Mouse (Mus musculus): ENCODE results near the gene Ifna4. TPM values are rescaled to one million over a fixed set of nuclear protein-coding genes. Genes with fewer than 3 reads are reported as not detected.

The Ifna4 gene
- polyA plus RNA-seq, 1 experiment: not detected

GRCm38 (mm10) chr4:88865011-88865569 is 23.4 kb downstream of the Ifna4 start:
- Histone ChIP-seq H3K4me1 (ENCODE audit: control insufficient read depth, insufficient read depth, low read length) (no peaks in the 10 kb centered on the region), H3K4me3 (ENCODE audit: insufficient read depth, low read length) (no peak overlapping the region), H3K27ac (ENCODE audit: insufficient read depth, low read length) (no peak overlapping the region)
- TF ChIP-seq POLR2A (IDR thresholded peaks at IDR 0.05; ENCODE audit: low read depth, low read length) (no peak), CTCF (IDR thresholded peaks at IDR 0.05; ENCODE audit: borderline replicate concordance, insufficient read depth, low read length) (no peak)

- TF ChIP-seq POLR2A (IDR thresholded peaks at IDR 0.05; ENCODE audit: low read depth, low read length) (no peak), CTCF (IDR thresholded peaks at IDR 0.05; ENCODE audit: borderline replicate concordance, insufficient read depth, low read length) (peak; percentile 97)
- no peaks in the 10 kb centered on the region for H3K4me1 ChIP-seq (ENCODE audit: control insufficient read depth, insufficient read depth, low read length)
- peak overlapping the region; percentile 58 for H3K4me3 ChIP-seq (ENCODE audit: insufficient read depth, low read length)
- H3K27ac ChIP-seq (ENCODE audit: insufficient read depth, low read length): no peak overlapping the region
Measured at GRCm38 (mm10) chr4:88867366-88867925, 25.8 kb downstream of the Ifna4 start.

- Histone ChIP-seq H3K4me3 (ENCODE audit: insufficient read depth, low read length) (peak overlapping the region; percentile 58), H3K4me1 (ENCODE audit: control insufficient read depth, insufficient read depth, low read length) (no peaks in the 10 kb centered on the region), H3K27ac (ENCODE audit: insufficient read depth, low read length) (no peak overlapping the region)
- no peak for TF ChIP-seq CTCF (IDR thresholded peaks at IDR 0.05; ENCODE audit: borderline replicate concordance, insufficient read depth, low read length)
- no peak for TF ChIP-seq POLR2A (IDR thresholded peaks at IDR 0.05; ENCODE audit: low read depth, low read length)
Measured at GRCm38 (mm10) chr4:88867926-88868911, 26.6 kb downstream of the Ifna4 start.

- Histone ChIP-seq H3K27ac (ENCODE audit: insufficient read depth, low read length) (no peak overlapping the region), H3K4me3 (ENCODE audit: insufficient read depth, low read length) (no peak overlapping the region), H3K4me1 (ENCODE audit: control insufficient read depth, insufficient read depth, low read length) (no peaks in the 10 kb centered on the region)
- TF ChIP-seq POLR2A (IDR thresholded peaks at IDR 0.05; ENCODE audit: low read depth, low read length): no peak
Measured at GRCm38 (mm10) chr4:88872691-88873090, 31.0 kb downstream of the Ifna4 start.

GRCm38 (mm10) chr4:88875435-88876095 is 33.9 kb downstream of the Ifna4 start:
- TF ChIP-seq CTCF (IDR thresholded peaks at IDR 0.05; ENCODE audit: borderline replicate concordance, insufficient read depth, low read length) (no peak), POLR2A (IDR thresholded peaks at IDR 0.05; ENCODE audit: low read depth, low read length) (no peak)
- no peak overlapping the region for H3K27ac ChIP-seq (ENCODE audit: insufficient read depth, low read length)
- H3K4me3 ChIP-seq (ENCODE audit: insufficient read depth, low read length): no peak overlapping the region
- H3K4me1 ChIP-seq (ENCODE audit: control insufficient read depth, insufficient read depth, low read length): no peaks in the 10 kb centered on the region

GRCm38 (mm10) chr4:88876520-88876919 is 34.9 kb downstream of the Ifna4 start:
- TF ChIP-seq POLR2A (IDR thresholded peaks at IDR 0.05; ENCODE audit: low read depth, low read length): no peak
- no peak for TF ChIP-seq CTCF (IDR thresholded peaks at IDR 0.05; ENCODE audit: borderline replicate concordance, insufficient read depth, low read length)
- H3K4me3 ChIP-seq (ENCODE audit: insufficient read depth, low read length): no peak overlapping the region
- no peaks in the 10 kb centered on the region for H3K4me1 ChIP-seq (ENCODE audit: control insufficient read depth, insufficient read depth, low read length)
- no peak overlapping the region for H3K27ac ChIP-seq (ENCODE audit: insufficient read depth, low read length)

- H3K4me1 ChIP-seq (ENCODE audit: control insufficient read depth, insufficient read depth, low read length): no peaks in the 10 kb centered on the region
- H3K27ac ChIP-seq (ENCODE audit: insufficient read depth, low read length): no peak overlapping the region
- TF ChIP-seq CTCF (IDR thresholded peaks at IDR 0.05; ENCODE audit: borderline replicate concordance, insufficient read depth, low read length) (no peak), POLR2A (IDR thresholded peaks at IDR 0.05; ENCODE audit: low read depth, low read length) (no peak)
- H3K4me3 ChIP-seq (ENCODE audit: insufficient read depth, low read length): no peak overlapping the region
Measured at GRCm38 (mm10) chr4:88878246-88878645, 36.6 kb downstream of the Ifna4 start.

- H3K4me1 ChIP-seq (ENCODE audit: control insufficient read depth, insufficient read depth, low read length): no peaks in the 10 kb centered on the region
- no peak overlapping the region for H3K4me3 ChIP-seq (ENCODE audit: insufficient read depth, low read length)
- no peak for TF ChIP-seq CTCF (IDR thresholded peaks at IDR 0.05; ENCODE audit: borderline replicate concordance, insufficient read depth, low read length)
- TF ChIP-seq POLR2A (IDR thresholded peaks at IDR 0.05; ENCODE audit: low read depth, low read length): no peak
- no peak overlapping the region for H3K27ac ChIP-seq (ENCODE audit: insufficient read depth, low read length)
Measured at GRCm38 (mm10) chr4:88878772-88879171, 37.1 kb downstream of the Ifna4 start.

- Histone ChIP-seq H3K27ac (ENCODE audit: insufficient read depth, low read length) (no peak within 1 kb of the TSS), H3K4me1 (ENCODE audit: control insufficient read depth, insufficient read depth, low read length) (no peaks in the 10 kb centered on the region), H3K4me3 (ENCODE audit: insufficient read depth, low read length) (no peak within 1 kb of the TSS)
- TF ChIP-seq CTCF (IDR thresholded peaks at IDR 0.05; ENCODE audit: borderline replicate concordance, insufficient read depth, low read length): no peak
- TF ChIP-seq POLR2A (IDR thresholded peaks at IDR 0.05; ENCODE audit: low read depth, low read length): no peak
Measured at GRCm38 (mm10) chr4:88880101-88880500, 38.4 kb downstream of the Ifna4 start, which contains the start of gene Ifne. Gene Ifne (minus strand): TSS chr4:88880201.
